Mouse (Mus musculus) cerebellum, adult (tissue): Measurements from ENCODE around the gene Ctf2.
A peak's percentile ranks its signal among the peaks of the same experiment; 100 is the strongest.

ENCODE experiments used
- ATAC-seq: cut with Nextera tagmentation; 2 replicates; pipeline ENCODE4 v1.9.2; 2017; ENCODE audit warnings: mild to moderate bottlenecking, moderate library complexity, mixed read lengths; ENCODE audit not compliant: insufficient number of reproducible peaks, low FRiP score, low TSS enrichment

Ctf2 gene

GRCm38 (mm10) chr7:127689626-127690280, 42.2 kb downstream of the Ctf2 start:
- no peak for ATAC-seq

- no peak for ATAC-seq
Observed at GRCm38 (mm10) chr7:127688935-127689334, 43.0 kb downstream of the Ctf2 start.

GRCm38 (mm10) chr7:127686740-127687449, 45.1 kb downstream of the Ctf2 start:
- ATAC-seq: no peak

- no peak for ATAC-seq
Observed at GRCm38 (mm10) chr7:127685304-127686018, 46.5 kb downstream of the Ctf2 start.

- no peak for ATAC-seq
Observed at GRCm38 (mm10) chr7:127681888-127682553, 49.9 kb downstream of the Ctf2 start.

GRCm38 (mm10) chr7:127680541-127680940, 51.4 kb downstream of the Ctf2 start:
- ATAC-seq: no peak

- no peak for ATAC-seq
Observed at GRCm38 (mm10) chr7:127678811-127679210, 53.2 kb downstream of the Ctf2 start.

- ATAC-seq: no peak
Observed at GRCm38 (mm10) chr7:127677609-127678008, 54.4 kb downstream of the Ctf2 start.

GRCm38 (mm10) chr7:127677077-127677476, 54.9 kb downstream of the Ctf2 start:
- no peak for ATAC-seq

- no peak for ATAC-seq
Observed at GRCm38 (mm10) chr7:127675391-127675811, 56.6 kb downstream of the Ctf2 start.

- ATAC-seq: peak; percentile 61; the same call in 1 of the 2 replicates
Observed at GRCm38 (mm10) chr7:127674977-127675376, 57.0 kb downstream of the Ctf2 start.

GRCm38 (mm10) chr7:127672776-127673175, 59.2 kb downstream of the Ctf2 start:
- ATAC-seq: no peak

GRCm38 (mm10) chr7:127671880-127672774, 59.8 kb downstream of the Ctf2 start:
- ATAC-seq: no peak
